Mouse (Mus musculus): ENCODE data around the gene Rpusd4. TPM values are rescaled to one million over a fixed set of nuclear protein-coding genes. Genes with fewer than 3 reads are reported as not detected.

Rpusd4 gene
- 1 to 10 TPM; 8.2 to 9.0 TPM for total RNA-seq (2023)

DNA sequence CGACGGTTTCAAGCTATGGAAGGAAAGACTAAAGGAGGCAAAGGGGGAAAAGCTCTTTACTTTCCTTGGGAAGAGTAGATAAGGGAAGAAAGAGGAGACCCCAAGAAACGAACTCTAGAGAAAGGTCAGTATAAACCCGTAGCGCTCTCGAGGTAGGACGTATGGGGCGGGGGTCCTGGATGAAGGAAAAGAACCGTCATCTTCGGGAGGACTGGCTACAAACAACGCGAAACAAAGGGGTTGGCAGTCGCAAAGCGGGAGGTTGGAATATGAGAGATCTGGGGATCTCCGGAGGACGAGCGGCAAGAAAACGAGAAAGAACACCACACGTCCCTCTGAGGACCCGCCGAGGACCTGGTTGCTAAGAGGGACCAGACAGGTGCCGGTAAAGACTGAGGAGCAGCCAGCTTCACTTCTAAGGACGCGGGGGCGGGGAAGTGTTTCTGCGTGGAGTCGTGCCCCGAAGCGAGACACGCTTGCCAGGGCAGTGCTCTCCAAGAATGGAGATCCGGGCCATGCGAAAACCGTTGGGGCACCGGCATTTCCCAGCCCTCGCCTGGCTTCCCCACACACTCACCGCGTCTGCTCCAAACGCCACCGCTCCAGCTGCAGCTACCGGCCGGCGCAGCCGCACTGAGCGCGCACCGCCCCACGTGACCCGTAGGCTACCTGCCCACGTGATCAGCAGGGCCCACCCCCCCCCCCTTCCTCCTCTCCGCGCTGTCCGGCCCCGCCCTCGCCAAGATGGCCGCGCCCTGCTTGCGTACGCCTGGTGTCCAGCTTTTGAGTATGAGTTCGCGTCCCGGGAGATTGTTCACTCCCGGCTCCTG lies at the start of gene Rpusd4, which contains the start of gene Fam118b:
Gene Rpusd4 (plus strand): TSS at position 720 of the 830 bp plus-strand sequence.
Gene Fam118b (minus strand): TSS at position 660 of the 830 bp plus-strand sequence.

Other genes with a start within 250 kb of the Rpusd4 start
- gene St3gal4, start 148.6 kb upstream of the Rpusd4 start, total RNA-seq (2023), result 10 to 100 TPM; 70.8 to 73.7 TPM
- 10 to 100 TPM; 19.3 to 22.6 TPM for gene Dcps, start 91.8 kb upstream of the Rpusd4 start, total RNA-seq (2023)
- 10 to 100 TPM; 79.6 to 84.8 TPM for gene Srpr, start 67.7 kb upstream of the Rpusd4 start, total RNA-seq (2023)
- gene Tirap, start 67.6 kb upstream of the Rpusd4 start, total RNA-seq (2023), result 10 to 100 TPM; 55.8 to 58.9 TPM
- gene Foxred1, start 56.8 kb upstream of the Rpusd4 start, total RNA-seq (2023), result 10 to 100 TPM; 21.4 to 21.6 TPM
- 10 to 100 TPM; 11.6 to 12.3 TPM for gene Fam118b, start 60 bp upstream of the Rpusd4 start, total RNA-seq (2023)
- gene Cdon, start 153.3 kb downstream of the Rpusd4 start, total RNA-seq (2023), result under 1 TPM; 0.57 to 0.73 TPM